Mouse (Mus musculus): Measurements from ENCODE around the gene Cacna1a. TPM values are rescaled to one million over a fixed set of nuclear protein-coding genes. Genes with fewer than 3 reads are reported as not detected.

Gene Cacna1a
- polyA plus RNA-seq, 1 experiment from 2014 or later = 20.0 TPM

DNA sequence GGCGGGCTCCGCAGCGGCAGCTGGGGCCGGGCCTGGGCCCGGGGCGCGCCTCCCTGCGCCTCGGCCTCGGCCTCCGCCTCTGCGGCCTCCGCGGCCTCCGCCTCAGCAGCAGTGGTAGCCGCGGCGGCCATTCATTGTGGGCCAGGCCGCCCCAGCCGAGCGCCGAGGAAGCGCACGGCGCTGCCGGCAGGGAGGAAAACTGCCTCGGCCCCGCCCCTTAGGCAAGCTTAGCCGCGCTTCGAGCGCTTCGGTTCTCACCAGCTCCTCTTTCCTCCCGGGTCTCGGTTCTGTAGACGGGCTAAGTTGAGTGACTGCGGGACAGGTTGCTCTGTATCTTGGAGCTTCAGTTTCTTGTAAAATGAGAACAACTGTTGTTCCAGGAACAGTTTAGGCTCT, 299.5 kb downstream of the Cacna1a start, which contains the start of gene Nacc1:
TSS of gene Nacc1 (minus strand) at position 158 of the 396 bp plus-strand sequence.
- H3K27ac ChIP-seq (ENCODE audit: low read length) = peak within 1 kb of the TSS; percentile 87
- H3K4me3 ChIP-seq (ENCODE audit: low read depth, low read length) = peak within 1 kb of the TSS; percentile 100
- peak within 1 kb of the TSS; percentile 92 for H3K4me2 ChIP-seq (ENCODE audit: low read length)
- H3K4me1 ChIP-seq (ENCODE audit: control insufficient read depth, insufficient read depth, low read length) = peaks cover 37% of the 10 kb centered on the region
- H3K9ac ChIP-seq (ENCODE audit: low read depth, low read length) = peak within 1 kb of the TSS; percentile 99
- H3K9me3 ChIP-seq (replicated peaks; ENCODE audit: control insufficient read depth, low read length, poor library complexity, severe bottlenecking) = no peaks in the 10 kb centered on the region
- H3K27me3 ChIP-seq (ENCODE audit: control insufficient read depth, insufficient read depth, low read depth, low read length) = no peaks in the 10 kb centered on the region
- H3K36me3 ChIP-seq (ENCODE audit: control insufficient read depth, insufficient read depth, low read length) = peaks cover 3% of the 10 kb centered on the region; the same call in 1 of the 2 replicates
- WGBS = under 1% methylated on average over 36 of the region's 37 CpGs
- peak; percentile 87 for ATAC-seq

DNA sequence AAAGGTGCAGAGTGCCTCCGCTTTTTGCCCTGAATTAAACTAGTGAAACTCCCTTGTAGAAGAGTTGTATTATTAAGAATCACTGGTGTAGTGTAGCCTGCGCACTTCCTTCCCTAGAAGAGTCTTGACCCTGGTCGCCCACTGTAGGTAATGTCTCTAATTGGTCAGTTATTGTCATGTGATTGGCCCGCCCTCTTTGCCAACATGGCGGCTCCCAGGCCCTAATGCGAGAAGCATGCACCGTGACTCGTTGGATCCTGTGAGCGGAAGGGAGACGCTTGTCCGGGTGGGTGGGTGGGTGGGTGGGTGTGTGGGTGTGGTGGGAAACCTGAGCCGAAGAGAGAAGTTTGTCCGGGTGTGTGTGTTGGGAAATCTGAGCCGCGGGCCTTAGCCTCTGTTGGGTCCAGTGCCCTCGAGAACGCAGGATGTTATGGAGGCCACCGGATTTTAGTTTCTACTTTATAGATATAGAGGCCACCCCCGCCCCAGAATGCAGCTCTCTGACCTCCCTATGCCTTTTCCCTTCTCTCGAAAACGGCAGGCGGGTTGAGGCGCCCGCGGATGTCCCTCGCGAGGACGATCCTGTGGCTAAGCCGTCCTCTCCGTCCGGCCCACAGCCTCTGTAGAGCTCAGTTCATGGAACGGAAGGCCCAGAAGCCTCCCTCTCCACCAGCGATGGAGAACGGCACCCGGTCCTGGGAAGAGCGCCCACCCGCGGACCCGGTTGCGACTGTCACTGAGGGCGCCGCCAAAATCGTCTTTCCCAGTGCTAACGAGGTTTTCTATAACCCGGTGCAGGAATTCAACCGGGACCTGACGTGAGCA, 301.1 kb downstream of the Cacna1a start:
- Histone ChIP-seq H3K27ac (ENCODE audit: low read length) (no peak overlapping the region), H3K9me3 (replicated peaks; ENCODE audit: control insufficient read depth, low read length, poor library complexity, severe bottlenecking) (no peaks in the 10 kb centered on the region), H3K9ac (ENCODE audit: low read depth, low read length) (peak overlapping the region; percentile 71), H3K4me1 (ENCODE audit: control insufficient read depth, insufficient read depth, low read length) (peaks cover 37% of the 10 kb centered on the region), H3K36me3 (ENCODE audit: control insufficient read depth, insufficient read depth, low read length) (peaks cover 3% of the 10 kb centered on the region; the same call in 1 of the 2 replicates), H3K27me3 (ENCODE audit: control insufficient read depth, insufficient read depth, low read depth, low read length) (no peaks in the 10 kb centered on the region), H3K4me2 (ENCODE audit: low read length) (peak overlapping the region; percentile 65), H3K4me3 (ENCODE audit: low read depth, low read length) (peak overlapping the region; percentile 64)
- peak; percentile 86 for ATAC-seq
- WGBS = under 1% methylated on average over 47 of the region's 47 CpGs

Other genes starting within 250 kb of the Cacna1a start
- 55.7 and 64.8 TPM in 2 replicates for gene Cc2d1a, start 240.5 kb upstream of the Cacna1a start, polyA plus RNA-seq (2015; fragmentation: Nextera tagmentation; extraction: Ambion mirVana)
- gene 4930432K21Rik, start 240.4 kb upstream of the Cacna1a start, polyA plus RNA-seq (2015; fragmentation: Nextera tagmentation; extraction: Ambion mirVana) = 2.1 and 2.5 TPM in 2 replicates
- 6.6 and 7.1 TPM in 2 replicates for gene Nanos3, start 203.2 kb upstream of the Cacna1a start, polyA plus RNA-seq (2015; fragmentation: Nextera tagmentation; extraction: Ambion mirVana)
- gene Zswim4, start 151.4 kb upstream of the Cacna1a start, polyA plus RNA-seq (2015; fragmentation: Nextera tagmentation; extraction: Ambion mirVana) = 22.4 and 26.4 TPM in 2 replicates
- gene D8Ertd738e, start 138.7 kb upstream of the Cacna1a start, polyA plus RNA-seq (2015; fragmentation: Nextera tagmentation; extraction: Ambion mirVana) = 229 and 244 TPM in 2 replicates
- gene Mri1, start 131.1 kb upstream of the Cacna1a start, polyA plus RNA-seq (2015; fragmentation: Nextera tagmentation; extraction: Ambion mirVana) = 41.1 and 43.4 TPM in 2 replicates
- gene Ccdc130, start 118.1 kb upstream of the Cacna1a start, polyA plus RNA-seq (2015; fragmentation: Nextera tagmentation; extraction: Ambion mirVana) = 23.0 and 25.4 TPM in 2 replicates